Mouse (Mus musculus) G1E (cell line): ENCODE results near the gene Cyb561.

Experiments used
- CTCF ChIP-seq: IDR thresholded peaks from 2 replicates; pipeline ENCODE4 v1.5.1; 2012; ENCODE audit warnings: low read depth, low read length, inconsistent platforms, mixed read lengths
- GATA1 ChIP-seq: IDR thresholded peaks from 2 replicates; pipeline ENCODE4 v1.6.1; 2012; ENCODE audit warnings: borderline replicate concordance, low read length, inconsistent platforms, mixed read lengths
- POLR2AphosphoS5 ChIP-seq: IDR thresholded peaks from 2 replicates; pipeline ENCODE4 v1.6.1; 2012; ENCODE audit warnings: low read depth, low read length, inconsistent platforms; ENCODE audit not compliant: insufficient replicate concordance

- no peak for TF ChIP-seq CTCF
- TF ChIP-seq GATA1 = no peak
- TF ChIP-seq POLR2AphosphoS5 = no peak
These were observed 54.0 kb downstream of the Cyb561 start for GRCm38 (mm10) chr11:105899151-105899550.
